Comparison of ENCODE assay signal across 8 mouse cellular contexts in the genomic region with DNA sequence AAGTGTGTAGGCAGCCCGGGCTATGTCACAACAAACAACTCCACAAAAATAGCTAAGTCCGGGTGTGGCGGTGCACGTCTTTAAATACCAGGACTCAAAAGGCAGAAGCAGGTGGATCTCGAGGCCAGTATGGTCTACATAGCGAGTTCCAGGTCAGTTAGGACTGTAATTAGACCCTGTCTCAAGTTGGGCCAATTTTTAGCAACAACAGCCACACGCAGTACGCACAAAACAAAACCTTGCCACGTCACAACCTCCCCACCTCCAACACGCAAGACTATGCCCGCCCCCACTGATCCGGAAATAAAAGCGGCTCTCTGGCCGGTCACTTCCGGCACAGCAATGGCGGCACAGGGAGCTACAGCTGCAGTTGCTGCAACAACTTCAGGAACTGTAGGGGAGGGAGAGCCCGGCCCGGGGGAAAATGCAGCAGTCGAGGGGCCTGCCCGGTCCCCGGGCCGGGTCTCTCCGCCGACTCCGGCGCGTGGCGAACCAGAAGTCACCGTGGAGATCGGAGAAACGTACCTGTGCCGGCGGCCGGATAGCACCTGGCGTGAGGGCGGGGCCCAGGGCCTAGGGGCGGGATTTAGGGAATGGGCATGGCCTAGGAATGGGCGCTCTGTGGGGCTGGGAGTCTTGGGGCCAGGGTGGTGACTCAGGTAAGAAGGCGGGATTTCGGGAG. TPM values are rescaled to one million over a fixed set of nuclear protein-coding genes. Genes with fewer than 3 reads are reported as not detected.
DNase-seq lines count a peak whose midpoint lies in the region; ATAC-seq lines count a peak whose summit lies in the region.

Kat8 (plus strand) TSS at position 327 of the 682 bp plus-strand sequence.

- peak within 1 kb of the TSS; percentile 92 for H3K27ac ChIP-seq in hindbrain, embryonic 10.5 days
- H3K27ac ChIP-seq in lung, embryonic 16.5 days (ENCODE audit: low read length) = peak within 1 kb of the TSS; percentile 86

- peak; percentile 97 for ATAC-seq in lung, embryonic 16.5 days (ENCODE audit: low read depth)

- H3K9ac ChIP-seq in lung, embryonic 16.5 days (ENCODE audit: low read length) = peak within 1 kb of the TSS; percentile 92

- peak within 1 kb of the TSS; percentile 56 for H3K4me2 ChIP-seq in lung, embryonic 16.5 days (ENCODE audit: low read depth, low read length)

- peaks cover 17% of the 10 kb centered on the region for H3K4me1 ChIP-seq in hindbrain, embryonic 10.5 days (replicated peaks)
- peaks cover 9% of the 10 kb centered on the region; the same call in 1 of the 2 replicates for H3K4me1 ChIP-seq in lung, embryonic 16.5 days (replicated peaks; ENCODE audit: control insufficient read depth, insufficient read depth, low read length)

- DNase-seq in NIH3T3 (ENCODE audit: low read depth) = peak; percentile 93
- peak; percentile 90 for DNase-seq in cerebellum, adult 9-11 months
- peak; percentile 83 to 87 for DNase-seq in frontal cortex, adult 2 months (ENCODE audit: extremely low spot score in 1 of 2, low spot score in 1 of 2)
- peak; percentile 93 for DNase-seq in hindbrain, embryonic 10.5 days (ENCODE audit: low spot score)
- DNase-seq in layer of hippocampus, adult 9-11 months = peak; percentile 90
- DNase-seq in ovary, postnatal 10 days (ENCODE audit: low spot score) = peak; percentile 73
- DNase-seq in thymus, postnatal 0 days (ENCODE audit: low spot score) = peak; percentile 91

- no peaks in the 10 kb centered on the region for H3K27me3 ChIP-seq in hindbrain, embryonic 10.5 days (ENCODE audit: insufficient read depth, poor library complexity, severe bottlenecking)
- H3K27me3 ChIP-seq in lung, embryonic 16.5 days (ENCODE audit: control insufficient read depth, insufficient read depth, low read depth, low read length) = no peaks in the 10 kb centered on the region

- H3K36me3 ChIP-seq in hindbrain, embryonic 10.5 days = peaks cover 57% of the 10 kb centered on the region
- H3K36me3 ChIP-seq in lung, embryonic 16.5 days (ENCODE audit: control insufficient read depth, insufficient read depth, low read length) = peaks cover 37% of the 10 kb centered on the region

- H3K4me3 ChIP-seq in hindbrain, embryonic 10.5 days = peak within 1 kb of the TSS; percentile 99
- peak within 1 kb of the TSS; percentile 98 for H3K4me3 ChIP-seq in lung, embryonic 16.5 days (ENCODE audit: low read length)

- H3K9me3 ChIP-seq in hindbrain, embryonic 10.5 days = no peaks in the 10 kb centered on the region
- no peaks in the 10 kb centered on the region for H3K9me3 ChIP-seq in lung, embryonic 16.5 days (ENCODE audit: control insufficient read depth, low read length)

- 1% methylated on average over 40 of the region's 40 CpGs for WGBS in hindbrain, embryonic 10.5 days
- under 1% methylated on average over 40 of the region's 40 CpGs for WGBS in lung, embryonic 16.5 days

RNA-seq across cellular contexts. Expression of gene Kat8, which starts in this region (rescaled TPM):
- polyA plus RNA-seq in frontal cortex, adult 2 months (2012; rRNA removed) = 37.3 and 39.1 TPM in 2 replicates
- polyA plus RNA-seq in hindbrain, embryonic 10.5 days (2016; fragmentation: Nextera tagmentation; extraction: Ambion mirVana) = 50.4 TPM in 2 replicates
- polyA plus RNA-seq in lung, embryonic 16.5 days (2015; fragmentation: Nextera tagmentation; extraction: Ambion mirVana) = 37.2 and 38.9 TPM in 2 replicates
- polyA plus RNA-seq in thymus, postnatal 0 days (2015; fragmentation: Nextera tagmentation; extraction: Ambion mirVana) = 40.7 and 43.0 TPM in 2 replicates

Comparison
In these comparisons a context has a peak if more than half of its experiments do, and no peak if none do; other contexts are left out.
1. Peak in every context shown above with its lines: DNase-seq, ATAC-seq, H3K4me3 ChIP-seq and H3K27ac ChIP-seq.